Mouse (Mus musculus): ENCODE results near the gene Soga3.
A peak's percentile ranks its signal among the peaks of the same experiment; 100 is the strongest.

Soga3 gene

DNA sequence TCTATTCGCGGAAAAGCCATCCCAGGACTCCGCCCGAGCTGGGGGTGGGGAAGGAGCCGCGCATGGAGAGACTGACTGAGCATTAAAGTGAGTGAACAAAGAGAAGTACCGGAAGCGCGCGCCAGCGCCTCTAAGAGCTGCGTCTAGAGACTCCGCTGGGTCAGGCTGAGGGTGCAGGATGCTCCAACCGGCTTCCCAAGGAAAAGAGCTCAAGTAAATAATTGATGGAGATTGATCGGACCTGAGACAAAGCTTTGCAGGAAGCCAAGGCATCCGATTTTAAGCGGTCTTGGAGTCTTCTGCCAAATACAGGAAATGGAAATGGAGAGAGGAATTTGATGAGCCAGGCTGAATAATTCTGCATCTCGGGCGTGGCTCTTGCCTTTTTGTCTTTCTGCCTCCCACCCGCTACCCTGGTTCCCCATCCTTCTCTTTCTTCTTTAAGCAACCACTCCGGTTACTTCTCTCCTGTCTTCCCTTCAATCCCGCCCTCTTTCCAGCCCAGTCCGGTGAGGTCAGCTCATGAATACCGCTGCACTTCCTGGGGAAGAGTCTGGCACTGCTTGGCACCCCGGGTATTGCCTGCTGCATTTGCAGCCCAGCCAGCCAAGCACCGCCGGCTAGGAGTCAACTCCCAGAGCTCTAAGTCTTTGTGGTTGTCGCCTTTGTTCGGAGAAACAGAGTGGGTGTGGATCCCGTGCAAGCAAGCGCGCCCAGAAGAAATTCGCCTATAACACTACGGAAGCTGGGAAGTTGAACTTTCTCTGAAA lies at the start of gene Soga3:
Gene Soga3, plus strand, starts transcription at position 274 of the 770 bp plus-strand sequence.
- peak; percentile 51 for DNase-seq

DNA sequence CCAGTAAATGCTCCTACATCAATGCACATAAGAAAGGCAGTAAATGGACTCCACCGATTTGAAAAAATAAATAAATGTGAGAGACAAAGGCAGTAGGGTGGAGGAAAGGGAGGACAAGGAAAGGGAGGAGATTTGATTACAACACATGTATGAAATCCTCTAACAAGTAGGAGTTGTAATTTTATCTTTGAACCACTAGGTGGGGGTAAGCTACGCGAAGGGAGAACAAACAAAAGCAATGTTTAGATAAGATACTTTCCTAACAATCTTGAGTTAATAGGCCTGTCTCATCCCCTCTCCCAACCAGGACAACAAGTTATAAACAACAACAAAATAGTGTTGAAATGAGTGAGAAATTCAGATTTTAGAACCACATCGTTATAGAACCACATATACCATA lies 36.7 kb upstream of the Soga3 start:
- DNase-seq = no peak

DNA sequence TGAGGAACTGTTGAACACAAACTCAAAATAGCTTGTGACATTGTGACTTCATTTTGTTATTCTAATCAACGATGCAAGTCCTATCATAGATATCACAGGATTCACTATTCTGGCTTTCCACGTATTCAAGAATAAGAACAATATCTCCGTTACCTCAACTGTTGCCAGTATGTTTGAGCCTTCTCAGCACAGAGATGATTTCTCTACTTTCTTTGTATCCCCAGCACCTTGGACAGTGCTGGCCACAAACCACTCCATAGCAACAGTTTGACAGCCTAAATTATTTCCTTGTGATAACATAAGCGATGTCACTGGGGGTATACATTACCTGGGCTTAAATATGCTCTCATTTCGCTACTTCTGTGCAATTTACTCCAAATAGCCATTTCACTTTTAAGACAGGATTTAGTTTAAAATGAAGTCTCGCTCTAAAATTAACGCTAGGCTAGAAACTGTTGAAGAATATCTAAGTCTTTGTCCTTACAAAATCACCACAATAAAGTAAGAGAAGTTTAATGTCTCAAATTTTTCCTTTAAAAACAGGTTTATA lies 1.0 kb upstream of the Soga3 start:
- DNase-seq = no peak

DNA sequence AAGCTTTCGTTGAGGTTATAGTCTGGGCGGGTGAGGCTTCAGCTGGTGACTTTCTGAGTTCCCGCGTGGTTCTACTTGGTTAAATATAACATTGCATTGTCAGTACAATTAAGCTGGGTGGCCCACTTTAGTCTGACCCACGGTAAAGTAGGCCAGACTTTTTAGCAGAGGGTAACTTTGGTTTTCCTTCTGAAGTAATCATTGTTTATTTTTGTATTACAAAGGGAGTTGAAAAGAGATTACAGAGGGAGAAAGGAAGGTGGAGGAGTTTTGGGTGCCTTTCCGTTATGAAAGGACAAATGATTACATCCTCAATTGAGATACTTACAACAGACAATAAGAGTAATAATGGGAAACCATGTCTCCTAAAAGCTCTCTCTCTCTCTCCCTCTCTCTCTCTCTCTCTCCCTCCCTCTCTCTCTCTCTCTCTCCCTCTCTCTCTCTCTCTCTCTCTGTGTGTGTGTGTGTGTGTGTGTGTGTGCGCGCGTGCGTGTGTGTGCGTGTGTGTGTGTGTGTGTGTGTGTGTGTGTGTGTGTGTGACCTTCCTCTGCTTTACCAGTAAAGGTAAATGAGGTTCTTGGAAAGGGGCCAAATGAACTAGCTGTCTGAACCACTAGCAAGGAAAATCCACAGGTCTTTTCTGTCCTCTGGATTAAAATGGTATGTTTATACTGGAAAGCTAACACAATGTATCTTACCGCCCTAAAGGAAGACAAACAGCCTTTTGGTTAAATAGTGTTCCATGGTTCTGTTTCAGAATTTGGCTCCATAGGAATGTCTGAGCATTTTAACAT lies 1.2 kb downstream of the Soga3 start:
- DNase-seq = no peak

DNA sequence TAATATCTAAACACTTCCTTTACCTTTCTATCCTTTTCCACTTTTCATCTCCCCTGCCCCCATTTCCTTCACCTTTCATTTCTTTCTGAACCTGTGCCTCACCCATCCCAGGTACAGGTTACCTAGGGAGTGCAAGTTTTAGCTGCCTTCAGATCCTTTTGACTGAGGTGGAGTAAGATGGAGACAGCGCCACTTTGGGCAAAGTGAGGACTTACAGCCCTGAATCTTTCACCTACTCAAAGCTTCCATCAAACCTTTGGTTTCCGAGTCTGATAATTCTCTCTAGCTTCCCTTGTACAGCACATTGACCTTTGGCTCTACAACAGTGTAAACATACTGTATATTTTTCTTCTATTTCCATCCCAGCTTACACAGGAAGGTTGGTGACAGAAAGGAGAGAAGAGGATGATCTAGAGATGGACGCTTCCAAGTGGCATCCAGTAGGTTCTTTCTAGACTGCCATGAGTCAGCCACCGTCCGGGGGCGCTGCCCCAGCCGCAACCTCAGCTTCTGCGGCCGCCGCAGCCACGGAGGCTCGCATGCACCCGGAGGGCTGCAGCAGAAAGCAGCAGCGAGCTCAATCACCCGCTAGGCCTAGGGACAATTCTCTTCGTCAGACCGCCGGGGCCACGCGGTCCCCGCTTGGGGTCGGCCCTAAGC lies 2.7 kb downstream of the Soga3 start:
- DNase-seq = peak; percentile 21

DNA sequence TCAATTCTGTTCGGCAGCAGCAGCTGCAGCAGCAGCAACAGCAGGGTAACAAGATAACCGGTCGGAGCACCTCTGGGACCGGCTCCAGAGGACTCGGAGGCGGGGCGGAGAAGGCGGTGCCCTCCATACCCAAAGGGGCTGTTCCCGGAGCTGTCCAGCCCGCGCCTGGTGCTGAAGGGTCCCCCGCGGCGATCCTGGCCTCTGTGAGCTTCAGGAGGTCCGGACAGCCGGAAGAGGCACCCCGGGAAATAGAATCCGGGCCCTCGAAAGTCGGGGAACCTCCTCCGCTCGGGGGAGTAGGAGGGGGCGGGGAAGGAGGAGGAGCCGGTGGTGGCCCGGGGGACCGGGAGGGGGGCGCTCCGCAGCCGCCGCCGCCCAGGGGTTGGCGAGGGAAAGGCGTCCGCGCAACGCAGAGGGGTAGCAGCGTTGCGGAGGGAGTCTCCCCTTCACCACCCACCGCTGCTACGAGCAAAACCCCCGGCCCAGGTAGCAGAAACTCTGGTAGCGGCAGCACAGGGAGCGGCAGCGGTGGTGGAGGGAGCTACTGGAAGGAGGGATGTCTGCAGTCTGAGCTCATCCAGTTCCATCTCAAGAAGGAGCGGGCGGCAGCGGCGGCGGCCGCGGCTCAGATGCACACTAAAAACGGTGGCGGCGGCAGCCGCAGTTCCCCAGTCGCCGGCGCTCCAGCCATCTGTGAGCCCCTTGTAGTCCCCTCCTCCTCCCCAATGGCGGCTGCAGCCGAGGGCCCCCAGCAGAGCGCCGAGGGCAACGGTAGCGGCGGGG lies 3.4 kb downstream of the Soga3 start:
- peak; percentile 74 for DNase-seq

DNA sequence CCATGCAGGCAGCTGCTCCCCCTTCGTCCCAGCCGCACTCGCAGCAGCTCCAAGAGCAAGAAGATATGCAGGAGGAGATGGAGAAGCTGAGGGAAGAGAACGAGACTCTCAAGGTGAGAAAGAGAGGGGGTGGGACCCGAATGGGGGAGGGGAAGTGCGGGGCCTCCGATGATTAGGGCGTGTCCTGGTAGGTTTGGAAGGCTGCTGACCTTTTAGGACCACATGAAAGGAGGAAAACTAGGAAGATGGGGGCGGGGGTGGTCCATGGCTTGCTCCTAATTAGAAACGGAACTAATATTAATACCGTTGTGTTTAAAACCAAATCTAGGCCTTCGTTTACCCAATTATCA lies 4.0 kb downstream of the Soga3 start:
- DNase-seq = no peak

DNA sequence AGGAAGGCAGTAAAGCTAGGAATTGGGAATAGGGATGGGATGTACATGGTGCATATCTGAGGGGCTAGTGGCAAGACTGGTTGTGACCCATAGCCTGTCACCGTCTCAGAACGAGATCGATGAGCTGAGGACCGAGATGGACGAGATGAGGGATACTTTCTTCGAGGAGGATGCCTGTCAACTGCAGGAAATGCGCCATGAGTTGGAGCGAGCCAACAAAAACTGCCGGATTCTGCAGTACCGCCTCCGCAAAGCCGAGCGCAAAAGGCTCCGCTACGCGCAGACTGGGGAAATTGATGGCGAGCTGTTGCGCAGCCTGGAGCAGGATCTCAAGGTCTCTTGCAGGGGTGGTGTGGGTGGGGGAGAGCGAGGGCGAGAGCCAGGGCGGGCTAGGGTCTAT lies 4.4 kb downstream of the Soga3 start:
- peak; percentile 74 for DNase-seq

DNA sequence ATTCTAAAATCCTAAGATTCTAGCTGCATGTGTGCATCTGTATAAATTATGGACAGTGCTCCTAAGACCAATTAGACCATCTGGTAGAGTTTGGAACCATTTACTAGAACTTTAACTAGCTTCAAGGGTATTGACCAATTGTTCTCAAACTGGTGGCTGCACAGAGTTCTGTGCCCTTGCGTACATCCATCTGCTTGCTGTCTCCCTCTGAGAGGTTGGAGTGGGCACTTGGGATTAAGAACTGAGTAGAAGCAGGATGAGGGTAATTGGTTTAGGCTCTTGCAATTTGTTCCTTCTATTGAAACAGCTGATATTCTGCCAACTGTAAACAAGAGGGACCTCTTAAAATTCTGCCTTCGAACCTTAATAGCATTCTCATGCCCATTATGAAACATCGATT lies 11.7 kb downstream of the Soga3 start:
- no peak for DNase-seq

DNA sequence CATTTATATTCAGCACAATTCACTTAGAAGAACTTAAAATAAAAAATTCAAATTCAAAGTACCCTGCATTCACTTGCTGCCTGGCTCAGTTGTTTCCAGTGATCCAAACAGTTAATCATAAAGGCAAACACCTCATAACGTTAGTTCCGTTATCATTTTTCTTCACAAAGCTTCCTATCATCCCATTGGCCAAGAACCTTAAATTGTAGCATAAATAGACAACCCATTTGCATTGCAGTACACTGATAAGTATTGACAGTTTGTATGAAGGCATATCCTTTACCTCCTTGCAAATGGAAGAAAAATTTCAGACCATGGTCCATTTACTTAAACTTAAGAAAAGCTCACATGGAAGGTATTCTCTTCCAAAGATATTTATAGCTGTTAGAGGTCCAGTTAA lies 18.0 kb downstream of the Soga3 start:
- no peak for DNase-seq

DNA sequence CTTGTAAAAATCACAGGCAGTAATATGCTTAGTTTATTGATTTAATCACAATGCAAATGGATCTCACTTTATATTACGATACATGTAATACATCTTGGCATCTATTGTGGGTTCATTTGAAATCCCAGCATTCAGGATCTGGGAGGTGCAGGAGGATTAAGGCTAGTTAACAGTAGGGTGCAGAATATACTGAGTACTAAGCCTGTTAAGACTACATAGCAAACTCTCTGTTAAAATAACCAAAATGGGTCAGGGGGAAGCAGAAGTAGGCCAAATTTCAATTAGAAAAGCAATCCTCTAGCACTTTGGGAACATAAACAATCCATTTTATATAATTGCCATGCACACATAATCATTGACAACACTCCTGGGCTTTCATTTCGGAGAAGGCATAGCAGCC lies 30.1 kb downstream of the Soga3 start:
- DNase-seq = no peak

DNA sequence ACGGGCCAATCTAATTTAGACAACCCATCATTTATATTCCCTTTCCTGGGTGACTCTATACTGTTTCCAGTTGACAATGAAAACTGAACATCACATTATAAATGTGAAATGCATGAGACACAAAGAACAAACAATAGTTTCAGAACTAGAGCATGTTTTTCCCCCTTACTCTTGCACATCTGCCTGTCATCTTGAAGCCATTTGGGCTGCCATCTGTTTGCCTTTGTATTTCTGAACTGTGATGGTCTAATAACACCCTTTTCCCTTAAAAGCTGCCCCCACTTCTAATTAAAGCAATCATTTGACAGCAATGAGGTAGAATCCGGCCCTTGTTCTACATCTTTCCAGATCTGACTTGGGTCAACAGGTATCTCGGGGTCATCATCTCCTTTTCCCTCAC lies 32.0 kb downstream of the Soga3 start:
- DNase-seq = peak; percentile 36

DNA sequence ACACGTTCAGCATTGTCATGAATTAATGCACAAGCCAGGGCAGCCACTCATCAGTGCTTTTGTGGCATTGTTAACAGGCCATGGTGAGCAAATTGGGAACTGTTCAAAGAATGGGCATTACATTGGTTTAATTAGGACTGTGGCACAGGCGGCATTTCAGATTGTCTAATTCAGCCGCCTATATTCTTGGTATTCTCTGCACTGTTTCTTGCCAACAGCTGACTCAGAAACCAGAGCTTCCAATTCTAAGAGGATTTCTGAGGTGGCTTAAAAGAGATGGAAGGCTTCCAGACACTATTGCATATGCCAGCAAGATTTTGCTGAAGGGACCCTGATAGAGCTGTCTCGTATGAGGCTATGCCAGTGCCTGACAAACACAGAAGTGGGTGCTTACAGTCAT lies 33.2 kb downstream of the Soga3 start:
- peak; percentile 56 for DNase-seq

DNA sequence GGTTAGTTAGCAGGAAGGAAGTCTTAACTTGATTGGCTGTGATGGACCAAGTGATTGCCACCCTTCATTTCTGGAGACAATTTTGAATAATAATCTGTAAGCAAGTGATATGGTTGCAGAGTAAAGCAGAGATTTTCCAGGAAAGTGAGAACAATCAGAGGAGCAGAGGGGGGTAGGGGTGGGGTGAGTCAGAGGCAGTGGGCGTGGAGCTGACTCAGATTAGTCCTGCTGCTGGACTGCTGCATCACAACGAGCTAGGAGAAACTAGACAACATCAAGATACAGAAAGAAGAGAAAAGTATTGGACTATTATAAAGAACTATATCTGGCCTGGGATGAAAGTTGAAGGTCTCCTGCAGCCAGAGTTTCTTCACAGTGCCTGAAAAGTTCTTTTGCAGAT lies 34.4 kb downstream of the Soga3 start:
- DNase-seq = peak; percentile 69

DNA sequence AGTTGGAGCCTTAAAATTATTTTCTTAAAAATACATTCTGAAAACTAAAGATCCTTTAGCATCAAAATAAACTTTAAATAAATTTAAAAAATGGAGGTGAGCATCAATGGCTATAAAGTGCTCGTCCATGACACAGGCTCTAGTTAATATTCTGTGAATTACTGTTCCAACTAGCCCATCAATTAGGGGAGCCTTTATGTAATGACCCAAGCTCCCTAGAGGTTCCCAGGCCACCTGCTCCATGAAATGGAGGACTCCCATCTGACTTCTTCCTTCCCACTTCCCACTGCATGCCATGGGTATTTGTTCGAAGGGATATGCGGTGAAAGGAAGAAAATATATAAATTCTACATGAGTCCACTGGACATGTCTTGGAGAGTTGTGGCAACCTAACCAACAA lies 36.6 kb downstream of the Soga3 start:
- DNase-seq = no peak

DNA sequence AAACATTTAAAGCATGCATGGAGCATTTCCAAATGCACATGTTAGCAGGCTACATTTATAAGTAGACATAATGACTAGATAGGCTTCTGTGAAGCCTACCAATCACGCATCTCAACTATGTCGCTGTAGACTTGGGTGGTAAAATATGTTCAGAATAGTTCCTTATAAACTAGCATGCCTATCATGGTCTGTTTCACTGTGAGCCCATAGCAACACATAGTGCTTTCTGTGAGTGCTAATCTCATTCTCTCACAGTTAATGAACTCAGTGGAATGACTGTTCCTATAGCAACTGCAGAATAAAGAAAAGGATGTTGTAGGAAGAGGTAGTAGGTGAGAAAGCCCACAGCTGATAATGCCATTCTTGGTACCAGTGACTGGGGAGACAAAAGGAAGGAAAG lies 37.4 kb downstream of the Soga3 start:
- DNase-seq = no peak

DNA sequence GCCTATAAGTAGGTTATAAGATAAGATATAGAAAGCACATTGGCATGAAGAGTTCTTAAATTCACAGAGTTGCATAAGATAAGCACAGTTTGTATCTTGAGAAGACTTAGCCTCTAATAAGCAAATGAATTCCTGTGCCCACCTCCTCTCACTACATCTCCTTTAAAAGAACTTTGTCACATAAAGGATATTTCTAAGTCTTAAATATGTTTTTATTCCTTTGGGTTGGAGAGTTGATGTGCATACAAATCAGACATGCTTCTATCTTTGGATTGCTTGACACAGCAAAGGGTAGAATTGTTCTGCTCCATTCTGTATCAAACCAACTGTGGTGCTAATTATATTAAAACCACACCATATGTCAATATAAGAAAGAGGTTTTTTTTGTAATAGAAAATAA lies 50.1 kb downstream of the Soga3 start:
- DNase-seq = no peak

DNA sequence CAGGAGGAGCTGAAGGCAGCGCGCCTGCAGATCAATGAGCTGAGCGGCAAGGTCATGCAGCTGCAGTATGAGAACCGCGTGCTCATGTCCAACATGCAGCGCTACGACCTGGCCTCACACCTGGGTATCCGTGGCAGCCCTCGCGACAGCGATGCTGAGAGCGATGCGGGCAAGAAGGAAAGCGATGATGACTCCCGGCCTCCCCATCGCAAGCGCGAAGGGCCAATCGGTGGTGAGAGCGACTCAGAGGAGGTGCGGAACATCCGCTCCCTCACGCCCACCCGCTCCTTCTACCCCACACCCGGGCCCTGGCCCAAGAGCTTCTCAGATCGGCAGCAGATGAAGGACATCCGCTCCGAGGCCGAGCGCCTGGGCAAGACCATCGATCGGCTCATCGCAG lies 53.2 kb downstream of the Soga3 start:
- DNase-seq = no peak

DNA sequence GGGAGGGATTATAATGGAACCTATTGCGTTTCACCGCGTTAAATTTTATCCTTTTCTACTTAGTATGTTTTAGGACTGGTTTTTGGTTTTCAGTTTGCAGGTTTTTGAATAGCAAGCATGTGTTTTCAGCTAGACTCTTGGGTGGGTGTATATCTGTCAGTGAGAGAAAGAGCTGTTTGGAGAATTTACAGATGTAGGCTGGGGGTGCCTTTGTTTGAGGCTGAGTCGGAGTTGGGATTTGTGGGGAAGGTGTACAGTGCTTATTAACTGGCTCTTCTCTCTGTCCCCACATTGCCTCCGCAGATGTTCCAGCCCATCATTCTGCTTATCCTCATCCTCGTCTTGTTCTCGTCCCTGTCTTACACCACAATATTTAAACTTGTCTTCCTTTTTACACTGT lies 55.0 kb downstream of the Soga3 start, which contains the start of gene Gm49353:
Gene Gm49353, plus strand, starts transcription at position 313 of the 400 bp plus-strand sequence.
- DNase-seq = no peak

DNA sequence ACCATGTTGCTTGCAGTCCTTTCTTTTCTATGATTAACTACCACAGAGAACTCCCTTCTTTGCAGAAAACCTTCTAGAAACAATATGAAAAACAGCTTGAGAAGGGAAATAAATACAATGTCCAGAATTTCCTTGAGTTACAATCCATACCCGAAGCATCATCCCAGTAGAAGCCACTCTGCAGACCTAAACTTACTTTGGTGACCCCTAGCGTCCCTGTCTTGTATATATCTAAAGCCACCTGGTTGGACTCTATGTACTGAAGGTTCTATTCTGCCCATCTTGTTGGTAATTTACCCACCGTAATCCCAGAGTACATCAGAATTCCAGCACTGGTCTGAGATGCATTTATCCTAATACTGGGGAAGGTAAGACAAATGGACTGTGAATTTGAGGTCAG lies 56.2 kb downstream of the Soga3 start:
- no peak for DNase-seq

DNA sequence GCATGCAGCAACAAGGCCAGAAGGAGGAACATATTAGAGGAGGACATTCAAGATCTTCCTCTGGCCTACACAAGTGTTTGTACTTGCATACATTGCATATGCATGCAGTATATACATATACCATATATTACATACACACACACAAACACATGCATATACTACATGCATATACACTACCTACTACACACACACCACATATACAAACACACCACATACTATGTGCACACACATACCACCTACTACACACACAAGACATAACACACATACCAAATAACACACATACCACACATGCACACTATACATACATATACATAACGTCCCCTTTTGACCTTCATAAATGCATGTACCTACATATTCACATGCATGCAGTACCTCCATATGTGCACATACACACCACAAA lies 57.0 kb downstream of the Soga3 start:
- no peak for DNase-seq

DNA sequence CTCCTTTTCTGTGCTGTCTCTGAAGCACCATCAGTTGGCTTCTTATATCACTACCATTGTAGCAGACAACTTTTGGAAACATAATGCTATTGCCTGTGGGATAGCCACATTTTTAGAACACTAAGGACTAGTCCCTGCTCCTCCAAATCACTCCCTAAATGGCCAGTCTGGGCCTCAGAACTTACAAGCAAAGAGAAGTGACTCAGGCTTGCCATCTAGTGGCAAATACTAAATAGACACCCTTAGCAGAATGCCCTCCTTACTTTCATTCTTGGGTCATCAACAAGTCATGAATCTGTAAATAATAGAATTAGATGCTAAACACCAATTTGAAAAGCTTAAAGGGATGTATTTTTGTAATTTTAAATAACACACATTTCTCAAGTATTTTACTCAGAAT lies 63.1 kb downstream of the Soga3 start:
- peak; percentile 23 for DNase-seq

DNA sequence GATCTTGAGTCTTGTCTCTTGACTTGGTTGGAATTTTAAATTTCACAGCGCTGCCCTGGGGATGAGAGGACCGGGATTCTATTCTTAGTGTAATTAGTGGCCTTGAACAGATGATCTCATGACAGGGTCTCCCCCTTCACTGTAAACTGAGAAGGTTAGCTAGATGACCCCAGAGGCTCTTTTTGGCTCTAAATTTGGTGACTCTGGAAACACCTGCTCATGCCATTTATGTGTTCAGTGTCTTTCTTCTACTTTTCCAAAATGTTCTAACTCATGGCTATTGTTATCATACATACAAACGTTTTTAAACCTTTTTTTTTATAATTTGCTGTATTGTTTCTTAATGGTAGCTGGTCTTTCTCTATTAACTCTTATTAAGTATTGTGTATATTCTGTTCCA lies 65.1 kb downstream of the Soga3 start:
- no peak for DNase-seq
